Mouse (Mus musculus): ENCODE results near the gene Nudt9. TPM values are rescaled to one million over a fixed set of nuclear protein-coding genes. Genes with fewer than 3 reads are reported as not detected.

Nudt9 gene
- polyA plus RNA-seq, 1 experiment: 58.0 TPM

GRCm38 (mm10) chr5:104109516-104109915 lies 63.4 kb downstream of the Nudt9 start:
- Histone ChIP-seq H3K27me3 (ENCODE audit: control insufficient read depth, insufficient read depth, low read length) (no peaks in the 10 kb centered on the region), H3K4me1 (ENCODE audit: control insufficient read depth, insufficient read depth, insufficient read length, low read length) (peaks cover 2% of the 10 kb centered on the region; the same call in 1 of the 2 replicates), H3K36me3 (ENCODE audit: control insufficient read depth, insufficient read depth, low read length) (no peaks in the 10 kb centered on the region), H3K4me3 (ENCODE audit: low read depth, low read length) (no peak overlapping the region), H3K27ac (ENCODE audit: insufficient read depth, low read depth, low read length) (peak overlapping the region; percentile 71)
- WGBS: 75% methylated on average over 3 of the region's 3 CpGs
- TF ChIP-seq POLR2A (IDR thresholded peaks at IDR 0.05; ENCODE audit: low read depth, low read length) (no peak), CTCF (IDR thresholded peaks at IDR 0.05; ENCODE audit: extremely low read depth, insufficient read length, insufficient replicate concordance, low read depth, low read length) (no peak)

DNA sequence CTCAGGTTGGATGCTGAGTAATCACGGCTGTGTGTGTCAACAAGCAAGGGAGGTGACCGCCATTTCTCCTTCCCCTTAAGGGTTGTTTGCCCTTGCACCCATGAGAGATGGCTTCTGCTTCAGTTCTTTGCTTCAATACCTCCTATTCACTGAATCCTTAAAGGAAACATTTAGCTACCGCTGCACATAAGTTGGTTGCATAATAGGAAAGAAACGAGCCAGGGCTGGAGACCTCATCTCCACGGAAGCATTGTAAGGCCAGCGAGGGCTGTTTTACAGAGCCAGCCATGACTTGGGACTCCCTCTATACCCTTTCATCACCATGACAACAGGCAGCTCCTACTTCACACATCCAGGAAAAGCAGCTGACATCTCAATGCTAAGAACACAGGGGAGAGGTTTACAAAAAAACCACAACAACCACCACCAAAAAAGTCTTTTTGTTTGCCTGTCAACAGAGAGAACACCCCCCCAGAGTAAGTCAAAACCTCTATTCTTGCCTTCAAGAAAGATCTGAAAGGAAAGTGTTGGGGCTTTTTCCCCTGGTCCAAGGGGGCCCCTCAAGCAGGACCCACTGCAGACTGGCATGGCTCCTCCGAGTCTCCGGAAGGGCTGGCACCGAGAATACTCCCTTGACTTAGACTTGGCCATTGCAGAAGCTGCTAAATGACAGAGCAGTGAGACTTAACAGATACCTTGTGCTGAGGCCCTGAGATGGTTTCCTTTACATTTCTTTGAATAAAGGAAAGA lies 64.2 kb downstream of the Nudt9 start:
- TF ChIP-seq CTCF (IDR thresholded peaks at IDR 0.05; ENCODE audit: extremely low read depth, insufficient read length, insufficient replicate concordance, low read depth, low read length): no peak
- no peak for TF ChIP-seq POLR2A (IDR thresholded peaks at IDR 0.05; ENCODE audit: low read depth, low read length)
- WGBS: 76% methylated on average over 9 of the region's 9 CpGs
- Histone ChIP-seq H3K27me3 (ENCODE audit: control insufficient read depth, insufficient read depth, low read length) (no peaks in the 10 kb centered on the region), H3K4me1 (ENCODE audit: control insufficient read depth, insufficient read depth, insufficient read length, low read length) (peaks cover 2% of the 10 kb centered on the region; the same call in 1 of the 2 replicates), H3K36me3 (ENCODE audit: control insufficient read depth, insufficient read depth, low read length) (no peaks in the 10 kb centered on the region), H3K27ac (ENCODE audit: insufficient read depth, low read depth, low read length) (peak overlapping the region; percentile 49), H3K4me3 (ENCODE audit: low read depth, low read length) (no peak overlapping the region; the same call in 1 of the 2 replicates)

GRCm38 (mm10) chr5:104112016-104112415 lies 65.9 kb downstream of the Nudt9 start:
- Histone ChIP-seq H3K36me3 (ENCODE audit: control insufficient read depth, insufficient read depth, low read length) (no peaks in the 10 kb centered on the region), H3K27me3 (ENCODE audit: control insufficient read depth, insufficient read depth, low read length) (no peaks in the 10 kb centered on the region), H3K27ac (ENCODE audit: insufficient read depth, low read depth, low read length) (peak overlapping the region; percentile 17), H3K4me3 (ENCODE audit: low read depth, low read length) (peak overlapping the region; percentile 30), H3K4me1 (ENCODE audit: control insufficient read depth, insufficient read depth, insufficient read length, low read length) (peaks cover 2% of the 10 kb centered on the region; the same call in 1 of the 2 replicates)
- no peak for TF ChIP-seq POLR2A (IDR thresholded peaks at IDR 0.05; ENCODE audit: low read depth, low read length)
- no peak for TF ChIP-seq CTCF (IDR thresholded peaks at IDR 0.05; ENCODE audit: extremely low read depth, insufficient read length, insufficient replicate concordance, low read depth, low read length)
- WGBS: 7% methylated on average over 9 of the region's 9 CpGs

DNA sequence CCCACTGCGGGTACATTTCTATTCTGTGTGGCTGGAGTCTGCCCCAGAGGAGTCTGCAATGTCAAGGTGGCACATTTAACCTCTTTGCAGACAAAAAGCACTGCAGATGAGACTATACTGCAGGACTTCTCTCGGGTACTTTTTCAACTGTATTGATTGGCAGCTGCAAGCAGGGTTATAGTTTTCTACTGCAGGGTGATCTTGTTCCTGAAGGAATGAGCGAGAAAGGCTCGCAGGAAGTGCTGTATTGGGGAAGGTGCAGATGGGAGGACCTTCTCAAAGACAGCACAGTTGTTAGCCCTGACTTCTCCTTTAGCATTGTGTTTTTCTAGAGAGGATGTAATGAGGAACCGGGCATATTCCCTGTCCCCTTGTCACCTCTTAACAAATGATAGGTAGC lies 66.4 kb downstream of the Nudt9 start:
- Histone ChIP-seq H3K4me1 (ENCODE audit: control insufficient read depth, insufficient read depth, insufficient read length, low read length) (peaks cover 2% of the 10 kb centered on the region; the same call in 1 of the 2 replicates), H3K27me3 (ENCODE audit: control insufficient read depth, insufficient read depth, low read length) (no peaks in the 10 kb centered on the region), H3K4me3 (ENCODE audit: low read depth, low read length) (no peak overlapping the region), H3K27ac (ENCODE audit: insufficient read depth, low read depth, low read length) (peak overlapping the region; percentile 17), H3K36me3 (ENCODE audit: control insufficient read depth, insufficient read depth, low read length) (no peaks in the 10 kb centered on the region)
- WGBS: 35% methylated on average over 5 of the region's 5 CpGs
- TF ChIP-seq CTCF (IDR thresholded peaks at IDR 0.05; ENCODE audit: extremely low read depth, insufficient read length, insufficient replicate concordance, low read depth, low read length) (no peak), POLR2A (IDR thresholded peaks at IDR 0.05; ENCODE audit: low read depth, low read length) (no peak)

- Histone ChIP-seq H3K4me3 (ENCODE audit: low read depth, low read length) (peak within 1 kb of the TSS; percentile 56), H3K27ac (ENCODE audit: insufficient read depth, low read depth, low read length) (peak within 1 kb of the TSS; percentile 87), H3K36me3 (ENCODE audit: control insufficient read depth, insufficient read depth, low read length) (no peaks in the 10 kb centered on the region), H3K27me3 (ENCODE audit: control insufficient read depth, insufficient read depth, low read length) (no peaks in the 10 kb centered on the region), H3K4me1 (ENCODE audit: control insufficient read depth, insufficient read depth, insufficient read length, low read length) (peaks cover 2% of the 10 kb centered on the region; the same call in 1 of the 2 replicates)
- peak; percentile 39; the same call in 1 of the 2 replicates for TF ChIP-seq POLR2A (IDR thresholded peaks at IDR 0.05; ENCODE audit: low read depth, low read length)
- TF ChIP-seq CTCF (IDR thresholded peaks at IDR 0.05; ENCODE audit: extremely low read depth, insufficient read length, insufficient replicate concordance, low read depth, low read length): no peak
- 70% methylated on average over 15 of the region's 15 CpGs for WGBS
Measured at GRCm38 (mm10) chr5:104113491-104114172, 67.5 kb downstream of the Nudt9 start, which contains the start of gene Sparcl1. Gene Sparcl1 (minus strand): TSS chr5:104113733.

Other genes starting within 250 kb of the Nudt9 start
- 0.84 and 0.96 TPM in 2 replicates for gene Klhl8, start 135.0 kb upstream of the Nudt9 start, polyA plus RNA-seq (2012; rRNA removed)
- gene Hsd17b13, start 68.9 kb upstream of the Nudt9 start, polyA plus RNA-seq (2012; rRNA removed): 5.7 and 6.0 TPM in 2 replicates
- 46.9 and 109 TPM in 2 replicates for gene Hsd17b11, start 24.4 kb upstream of the Nudt9 start, polyA plus RNA-seq (2012; rRNA removed)
- not detected in 2 replicates for gene Gm17660, start 31.3 kb downstream of the Nudt9 start, polyA plus RNA-seq (2012; rRNA removed)
- 24.3 and 28.8 TPM in 2 replicates for gene Sparcl1, start 67.4 kb downstream of the Nudt9 start, polyA plus RNA-seq (2012; rRNA removed)
- gene Dspp, start 124.4 kb downstream of the Nudt9 start, polyA plus RNA-seq (2012; rRNA removed): not detected in 2 replicates
- gene Dmp1, start 156.3 kb downstream of the Nudt9 start, polyA plus RNA-seq (2012; rRNA removed): 0.10 and 0.47 TPM in 2 replicates